Mouse (Mus musculus) testis, postnatal 14 days (tissue): ENCODE measurements at regions not wholly inside any gene's neighbourhood (a gene's known extent, or its start where the extent isn't known, plus 50 kb on each side); places are given as distances from the start of the nearest gene placed in this dataset.
A peak's percentile ranks its signal among the peaks of the same experiment; 100 is the strongest.

Experiments
- DNase-seq: peaks from one replicate; pipeline ENCODE4 v3.0.0; 2021; ENCODE audit warnings: low spot score

- no peak for DNase-seq
These were observed 57.0 kb downstream of the Rgs2 start for GRCm38 (mm10) chr1:143946933-143947332.

GRCm38 (mm10) chr1:143941465-143941864 is 62.5 kb downstream of the Rgs2 start:
- DNase-seq = peak; percentile 55

GRCm38 (mm10) chr1:143939511-143939910 is 64.5 kb downstream of the Rgs2 start:
- no peak for DNase-seq

- no peak for DNase-seq
These were observed 65.4 kb downstream of the Rgs2 start for GRCm38 (mm10) chr1:143938569-143938968.

GRCm38 (mm10) chr1:143930798-143931197 is 73.2 kb downstream of the Rgs2 start:
- DNase-seq = no peak

- no peak for DNase-seq
These were observed 74.3 kb downstream of the Rgs2 start for GRCm38 (mm10) chr1:143929567-143930165.

- no peak for DNase-seq
These were observed 81.5 kb downstream of the Rgs2 start for GRCm38 (mm10) chr1:143922499-143922898.

GRCm38 (mm10) chr1:143920256-143920655 is 83.7 kb downstream of the Rgs2 start:
- no peak for DNase-seq

- no peak for DNase-seq
These were observed 85.0 kb downstream of the Rgs2 start for GRCm38 (mm10) chr1:143918949-143919348.

- no peak for DNase-seq
These were observed 85.7 kb downstream of the Rgs2 start for GRCm38 (mm10) chr1:143918146-143918774.

GRCm38 (mm10) chr1:143917623-143918022 is 86.3 kb downstream of the Rgs2 start:
- DNase-seq = no peak

- no peak for DNase-seq
These were observed 87.4 kb downstream of the Rgs2 start for GRCm38 (mm10) chr1:143916587-143916986.

- no peak for DNase-seq
These were observed 91.4 kb downstream of the Rgs2 start for GRCm38 (mm10) chr1:143912586-143912985.

- no peak for DNase-seq
These were observed 92.7 kb downstream of the Rgs2 start for GRCm38 (mm10) chr1:143911230-143911629.

- no peak for DNase-seq
These were observed 93.4 kb downstream of the Rgs2 start for GRCm38 (mm10) chr1:143910530-143910929.

- DNase-seq = no peak
These were observed 96.6 kb downstream of the Rgs2 start for GRCm38 (mm10) chr1:143907312-143907711.

GRCm38 (mm10) chr1:143906881-143907280 is 97.1 kb downstream of the Rgs2 start:
- no peak for DNase-seq

- DNase-seq = no peak
These were observed 100.0 kb downstream of the Rgs2 start for GRCm38 (mm10) chr1:143903985-143904384.

GRCm38 (mm10) chr1:143903234-143903633 is 100.7 kb downstream of the Rgs2 start:
- DNase-seq = peak; percentile 21

GRCm38 (mm10) chr1:143901127-143901920 is 102.6 kb downstream of the Rgs2 start:
- DNase-seq = no peak

- no peak for DNase-seq
These were observed 111.4 kb downstream of the Uchl5 start for GRCm38 (mm10) chr1:143888510-143888909.

- no peak for DNase-seq
These were observed 111.0 kb downstream of the Uchl5 start for GRCm38 (mm10) chr1:143888065-143888464.

- no peak for DNase-seq
These were observed 108.9 kb downstream of the Uchl5 start for GRCm38 (mm10) chr1:143886014-143886413.
